Mouse (Mus musculus): ENCODE data around the gene Syne1. TPM values are rescaled to one million over a fixed set of nuclear protein-coding genes. Genes with fewer than 3 reads are reported as not detected.
A peak's percentile ranks its signal among the peaks of the same experiment; 100 is the strongest.

Syne1 gene
- polyA plus RNA-seq, 1 experiment from 2014 or later, result 3.1 TPM

GRCm38 (mm10) chr10:5083716-5084115 lies 467.6 kb downstream of the Syne1 start:
- Histone ChIP-seq H3K27me3 (ENCODE audit: control insufficient read depth, insufficient read depth, low read length) (no peaks in the 10 kb centered on the region), H3K27ac (replicated peaks; ENCODE audit: low read depth, low read length) (no peak overlapping the region), H3K4me3 (ENCODE audit: low read depth, low read length) (no peak overlapping the region), H3K36me3 (replicated peaks; ENCODE audit: control insufficient read depth, insufficient read depth, low read depth, low read length) (no peaks in the 10 kb centered on the region), H3K9ac (replicated peaks; ENCODE audit: low read length) (no peak overlapping the region), H3K4me1 (ENCODE audit: control insufficient read depth, insufficient read depth, low read length) (no peaks in the 10 kb centered on the region), H3K4me2 (ENCODE audit: low read depth, low read length) (no peak overlapping the region), H3K9me3 (replicated peaks; ENCODE audit: control insufficient read depth, low read length) (no peaks in the 10 kb centered on the region)
- no peak for ATAC-seq (replicated peaks; ENCODE audit: insufficient number of reproducible peaks, low FRiP score, low TSS enrichment, low read depth)
- DNase-seq (ENCODE audit: low spot score), result no peak
- WGBS, result 81% methylated on average over 6 of the region's 6 CpGs

DNA sequence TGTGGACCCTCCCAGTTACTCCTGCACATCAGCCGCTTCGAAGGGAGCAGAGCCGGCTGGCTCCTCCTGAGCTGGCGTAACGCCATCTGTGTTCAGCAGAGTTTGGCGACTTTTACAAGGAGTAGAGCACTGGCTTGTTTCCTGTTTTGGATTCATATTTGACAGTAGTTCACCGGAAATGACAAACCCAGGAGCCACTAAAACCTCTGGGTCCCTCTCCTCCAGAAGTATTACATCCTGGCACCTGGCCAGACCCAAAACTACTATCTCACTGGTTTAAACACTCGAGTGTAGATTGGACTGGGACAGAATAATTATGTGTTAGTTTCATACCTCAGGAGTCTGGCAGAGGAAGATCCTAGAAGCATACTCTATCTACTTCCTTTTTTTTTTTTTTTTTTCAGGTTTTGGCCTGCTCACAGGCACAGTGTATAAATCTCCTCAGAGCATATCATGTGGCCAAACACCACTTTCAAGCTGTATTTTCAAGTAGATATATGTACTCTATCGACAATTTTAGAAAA lies 471.3 kb downstream of the Syne1 start:
- no peaks in the 10 kb centered on the region for H3K27me3 ChIP-seq (ENCODE audit: control insufficient read depth, insufficient read depth, low read length)
- H3K27ac ChIP-seq (replicated peaks; ENCODE audit: low read depth, low read length), result no peak overlapping the region
- no peaks in the 10 kb centered on the region for H3K4me1 ChIP-seq (ENCODE audit: control insufficient read depth, insufficient read depth, low read length)
- H3K4me2 ChIP-seq (ENCODE audit: low read depth, low read length), result no peak overlapping the region
- no peak for DNase-seq (ENCODE audit: low spot score)
- H3K9ac ChIP-seq (replicated peaks; ENCODE audit: low read length), result no peak overlapping the region
- no peak for ATAC-seq (replicated peaks; ENCODE audit: insufficient number of reproducible peaks, low FRiP score, low TSS enrichment, low read depth)
- WGBS, result 84% methylated on average over 9 of the region's 9 CpGs
- no peak overlapping the region for H3K4me3 ChIP-seq (ENCODE audit: low read depth, low read length)
- H3K9me3 ChIP-seq (replicated peaks; ENCODE audit: control insufficient read depth, low read length), result no peaks in the 10 kb centered on the region
- H3K36me3 ChIP-seq (replicated peaks; ENCODE audit: control insufficient read depth, insufficient read depth, low read depth, low read length), result no peaks in the 10 kb centered on the region

GRCm38 (mm10) chr10:5075724-5076123 lies 475.6 kb downstream of the Syne1 start:
- Histone ChIP-seq H3K4me2 (ENCODE audit: low read depth, low read length) (no peak overlapping the region), H3K27ac (replicated peaks; ENCODE audit: low read depth, low read length) (no peak overlapping the region), H3K36me3 (replicated peaks; ENCODE audit: control insufficient read depth, insufficient read depth, low read depth, low read length) (no peaks in the 10 kb centered on the region), H3K27me3 (ENCODE audit: control insufficient read depth, insufficient read depth, low read length) (no peaks in the 10 kb centered on the region), H3K4me1 (ENCODE audit: control insufficient read depth, insufficient read depth, low read length) (no peaks in the 10 kb centered on the region), H3K9ac (replicated peaks; ENCODE audit: low read length) (no peak overlapping the region), H3K4me3 (ENCODE audit: low read depth, low read length) (no peak overlapping the region), H3K9me3 (replicated peaks; ENCODE audit: control insufficient read depth, low read length) (no peaks in the 10 kb centered on the region)
- WGBS, result 93% methylated on average over 7 of the region's 7 CpGs
- DNase-seq (ENCODE audit: low spot score) (no peak), ATAC-seq (replicated peaks; ENCODE audit: insufficient number of reproducible peaks, low FRiP score, low TSS enrichment, low read depth) (no peak)

- H3K9ac ChIP-seq (replicated peaks; ENCODE audit: low read length), result no peak overlapping the region
- H3K9me3 ChIP-seq (replicated peaks; ENCODE audit: control insufficient read depth, low read length), result no peaks in the 10 kb centered on the region
- H3K4me3 ChIP-seq (ENCODE audit: low read depth, low read length), result no peak overlapping the region
- DNase-seq (ENCODE audit: low spot score) (peak; percentile 1), ATAC-seq (replicated peaks; ENCODE audit: insufficient number of reproducible peaks, low FRiP score, low TSS enrichment, low read depth) (no peak)
- no peaks in the 10 kb centered on the region for H3K27me3 ChIP-seq (ENCODE audit: control insufficient read depth, insufficient read depth, low read length)
- no peaks in the 10 kb centered on the region for H3K36me3 ChIP-seq (replicated peaks; ENCODE audit: control insufficient read depth, insufficient read depth, low read depth, low read length)
- H3K4me1 ChIP-seq (ENCODE audit: control insufficient read depth, insufficient read depth, low read length), result no peaks in the 10 kb centered on the region
- 60% methylated on average over 8 of the region's 8 CpGs for WGBS
- no peak overlapping the region for H3K4me2 ChIP-seq (ENCODE audit: low read depth, low read length)
- H3K27ac ChIP-seq (replicated peaks; ENCODE audit: low read depth, low read length), result no peak overlapping the region
Observed at GRCm38 (mm10) chr10:5072054-5072453, 479.2 kb downstream of the Syne1 start.

DNA sequence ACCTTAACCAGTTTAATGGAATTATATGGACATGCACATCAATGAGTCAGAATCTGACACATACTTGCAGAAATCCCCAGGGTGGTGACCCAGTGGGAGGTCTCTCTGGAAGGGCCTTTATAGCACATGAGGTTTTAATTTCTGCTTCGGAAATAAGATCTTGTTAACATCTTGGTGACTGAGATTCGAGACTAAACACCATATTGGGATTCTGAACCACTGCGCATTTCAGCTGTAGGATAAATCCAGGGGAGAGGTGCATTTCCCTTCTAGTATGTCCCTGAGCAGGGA lies 480.4 kb downstream of the Syne1 start:
- H3K9me3 ChIP-seq (replicated peaks; ENCODE audit: control insufficient read depth, low read length), result no peaks in the 10 kb centered on the region
- DNase-seq (ENCODE audit: low spot score), result peak; percentile 61
- WGBS, result 20% methylated on average over 3 of the region's 3 CpGs
- no peaks in the 10 kb centered on the region for H3K36me3 ChIP-seq (replicated peaks; ENCODE audit: control insufficient read depth, insufficient read depth, low read depth, low read length)
- H3K27me3 ChIP-seq (ENCODE audit: control insufficient read depth, insufficient read depth, low read length), result no peaks in the 10 kb centered on the region
- H3K9ac ChIP-seq (replicated peaks; ENCODE audit: low read length), result no peak overlapping the region
- H3K4me3 ChIP-seq (ENCODE audit: low read depth, low read length), result no peak overlapping the region
- no peaks in the 10 kb centered on the region for H3K4me1 ChIP-seq (ENCODE audit: control insufficient read depth, insufficient read depth, low read length)
- H3K4me2 ChIP-seq (ENCODE audit: low read depth, low read length), result no peak overlapping the region
- no peak overlapping the region for H3K27ac ChIP-seq (replicated peaks; ENCODE audit: low read depth, low read length)
- no peak for ATAC-seq (replicated peaks; ENCODE audit: insufficient number of reproducible peaks, low FRiP score, low TSS enrichment, low read depth)

DNA sequence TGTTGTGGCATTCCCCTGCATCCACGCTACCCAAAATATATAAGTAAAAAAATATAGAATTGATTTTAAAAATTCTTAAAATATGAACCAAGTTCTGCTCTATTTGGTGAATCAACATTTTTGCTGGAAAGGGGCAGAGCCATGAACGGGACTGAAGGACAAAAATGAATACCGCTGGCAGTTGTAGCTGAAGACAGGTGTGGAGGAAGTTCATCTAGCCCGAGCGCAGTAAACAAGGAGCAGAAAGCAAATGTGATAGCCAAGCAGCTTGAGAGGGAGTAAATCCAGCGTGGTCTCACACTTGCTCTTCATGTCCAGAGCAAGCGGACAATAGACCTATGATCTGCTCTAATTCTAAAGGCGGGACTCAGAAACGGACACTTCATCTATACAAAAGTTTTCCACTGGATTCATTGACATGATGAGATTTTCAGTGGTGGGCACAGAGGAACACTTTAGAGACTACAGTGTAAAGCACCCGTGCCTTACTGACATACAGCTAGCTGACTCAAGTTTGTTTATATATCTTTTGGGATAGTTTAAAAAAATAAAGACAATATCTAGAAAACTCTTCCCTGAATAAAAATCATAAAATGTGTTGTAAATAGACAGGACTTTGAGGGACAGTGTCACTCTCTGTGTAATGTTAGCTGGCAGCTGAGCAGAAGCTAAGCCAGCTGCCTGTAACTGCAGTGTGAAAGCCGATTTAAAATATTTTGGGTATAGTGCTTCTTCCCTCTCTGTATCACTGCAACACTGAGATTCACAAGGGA lies 480.9 kb downstream of the Syne1 start:
- Histone ChIP-seq H3K36me3 (replicated peaks; ENCODE audit: control insufficient read depth, insufficient read depth, low read depth, low read length) (no peaks in the 10 kb centered on the region), H3K27me3 (ENCODE audit: control insufficient read depth, insufficient read depth, low read length) (no peaks in the 10 kb centered on the region), H3K4me1 (ENCODE audit: control insufficient read depth, insufficient read depth, low read length) (no peaks in the 10 kb centered on the region), H3K4me2 (ENCODE audit: low read depth, low read length) (no peak overlapping the region), H3K9me3 (replicated peaks; ENCODE audit: control insufficient read depth, low read length) (no peaks in the 10 kb centered on the region), H3K27ac (replicated peaks; ENCODE audit: low read depth, low read length) (no peak overlapping the region), H3K4me3 (ENCODE audit: low read depth, low read length) (no peak overlapping the region), H3K9ac (replicated peaks; ENCODE audit: low read length) (no peak overlapping the region)
- DNase-seq (ENCODE audit: low spot score) (no peak), ATAC-seq (replicated peaks; ENCODE audit: insufficient number of reproducible peaks, low FRiP score, low TSS enrichment, low read depth) (no peak)
- WGBS, result 80% methylated on average over 11 of the region's 11 CpGs

GRCm38 (mm10) chr10:5068676-5069265 lies 482.5 kb downstream of the Syne1 start, which contains the start of gene Gm10097:
TSS of gene Gm10097 (plus strand) at chr10:5069192.
- WGBS, result 83% methylated on average over 14 of the region's 14 CpGs
- DNase-seq (ENCODE audit: low spot score) (no peak), ATAC-seq (replicated peaks; ENCODE audit: insufficient number of reproducible peaks, low FRiP score, low TSS enrichment, low read depth) (no peak)
- Histone ChIP-seq H3K9me3 (replicated peaks; ENCODE audit: control insufficient read depth, low read length) (no peaks in the 10 kb centered on the region), H3K4me2 (ENCODE audit: low read depth, low read length) (no peak within 1 kb of the TSS), H3K27ac (replicated peaks; ENCODE audit: low read depth, low read length) (no peak within 1 kb of the TSS), H3K4me3 (ENCODE audit: low read depth, low read length) (no peak within 1 kb of the TSS), H3K9ac (replicated peaks; ENCODE audit: low read length) (no peak within 1 kb of the TSS), H3K36me3 (replicated peaks; ENCODE audit: control insufficient read depth, insufficient read depth, low read depth, low read length) (no peaks in the 10 kb centered on the region), H3K4me1 (ENCODE audit: control insufficient read depth, insufficient read depth, low read length) (no peaks in the 10 kb centered on the region), H3K27me3 (ENCODE audit: control insufficient read depth, insufficient read depth, low read length) (no peaks in the 10 kb centered on the region)

DNA sequence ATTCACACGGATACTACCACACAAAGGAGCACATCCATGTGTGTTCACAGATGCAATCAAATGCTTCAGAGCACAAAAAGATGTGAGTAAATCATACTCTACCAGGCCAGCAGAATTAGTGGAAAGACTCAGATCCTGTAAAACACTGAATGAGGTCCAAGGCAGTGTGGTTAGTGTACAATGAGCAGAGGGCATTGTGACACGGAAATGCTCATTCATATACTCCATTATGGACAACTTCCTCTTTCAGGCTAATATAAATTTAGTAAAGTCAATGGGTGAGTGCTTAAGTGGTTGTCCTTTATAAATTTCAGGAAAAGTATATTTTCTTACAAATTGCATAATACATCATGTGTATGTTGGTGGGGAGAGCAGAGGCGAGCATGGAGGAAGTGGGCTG lies 484.2 kb downstream of the Syne1 start:
- no peaks in the 10 kb centered on the region; the same call in 1 of the 2 replicates for H3K9me3 ChIP-seq (replicated peaks; ENCODE audit: control insufficient read depth, low read length)
- no peaks in the 10 kb centered on the region for H3K27me3 ChIP-seq (ENCODE audit: control insufficient read depth, insufficient read depth, low read length)
- ATAC-seq (replicated peaks; ENCODE audit: insufficient number of reproducible peaks, low FRiP score, low TSS enrichment, low read depth) (no peak), DNase-seq (ENCODE audit: low spot score) (no peak)
- H3K4me1 ChIP-seq (ENCODE audit: control insufficient read depth, insufficient read depth, low read length), result no peaks in the 10 kb centered on the region
- H3K27ac ChIP-seq (replicated peaks; ENCODE audit: low read depth, low read length), result no peak overlapping the region
- H3K36me3 ChIP-seq (replicated peaks; ENCODE audit: control insufficient read depth, insufficient read depth, low read depth, low read length), result no peaks in the 10 kb centered on the region
- no peak overlapping the region for H3K4me2 ChIP-seq (ENCODE audit: low read depth, low read length)
- H3K9ac ChIP-seq (replicated peaks; ENCODE audit: low read length), result no peak overlapping the region
- WGBS, result 96% methylated on average over 3 of the region's 3 CpGs
- H3K4me3 ChIP-seq (ENCODE audit: low read depth, low read length), result no peak overlapping the region

All from embryonic facial prominence, embryonic 11.5 days (tissue).